Mouse (Mus musculus) intestine, embryonic 16.5 days (tissue): ENCODE measurements around the gene Gm13212. TPM values are rescaled to one million over a fixed set of nuclear protein-coding genes. Genes with fewer than 3 reads are reported as not detected.
"Not testable (repeated sequence)": the region's sequence is repeated elsewhere in the genome, so short reads cannot be mapped to it uniquely, and the experiment has no call there.

Source experiments
- ATAC-seq: fragments of 200-750 bp; cut with Nextera tagmentation; 2 replicates; pipeline ENCODE4 v1.8.0; 2017; ENCODE audit warnings: moderate TSS enrichment, moderate library complexity
- H3K27ac ChIP-seq: fragments of 300-500 bp; sonication (generic); 2 replicates; pipeline ENCODE4 v1.5.1; 2014; ENCODE audit warnings: mild to moderate bottlenecking, low read length
- H3K27me3 ChIP-seq: fragments of 300-500 bp; sonication (generic); replicated peaks from 2 replicates; pipeline ENCODE4 v1.6.1; 2014; ENCODE audit warnings: low read length, control low read depth, mixed read lengths; ENCODE audit not compliant: control insufficient read depth, insufficient read depth
- H3K36me3 ChIP-seq: fragments of 300-500 bp; sonication (generic); 2 replicates; pipeline ENCODE4 v1.6.1; 2014; ENCODE audit warnings: low read length, control low read depth; ENCODE audit not compliant: control insufficient read depth, insufficient read depth
- H3K4me1 ChIP-seq: fragments of 300-500 bp; sonication (generic); 2 replicates; pipeline ENCODE4 v1.6.1; 2014; ENCODE audit warnings: low read length, control low read depth, mixed read lengths; ENCODE audit not compliant: control insufficient read depth, insufficient read depth
- H3K4me2 ChIP-seq: fragments of 300-500 bp; sonication (generic); 2 replicates; pipeline ENCODE4 v1.6.1; 2014; ENCODE audit warnings: low read depth, low read length, control low read depth
- H3K4me3 ChIP-seq: fragments of 300-500 bp; sonication (generic); 2 replicates; pipeline ENCODE4 v1.5.1; 2014; ENCODE audit warnings: mild to moderate bottlenecking, low read length
- H3K9ac ChIP-seq: fragments of 300-500 bp; sonication (generic); 2 replicates; pipeline ENCODE4 v1.6.1; 2014; ENCODE audit warnings: low read depth, low read length
- H3K9me3 ChIP-seq: fragments of 300-500 bp; sonication (generic); 2 replicates; pipeline ENCODE4 v1.6.1; 2016; ENCODE audit warnings: low read length, control low read depth; ENCODE audit not compliant: control insufficient read depth
- WGBS: fragments of 180-500 bp; shearing (Covaris S2); extraction: QIAGEN DNeasy Blood & Tissue Kit; methylation state at CpG from one replicate; pipeline ENCODE4 v1.1.7; 2014; 5-methylcytosine and 5-hydroxymethylcytosine counted together
- polyA plus RNA-seq: library from polyadenylated mRNA; unstranded; fragments of >200 nt; fragmentation: Nextera tagmentation; extraction: Ambion mirVana; gene quantifications from 2 replicates; pipeline ENCODE4 v1.2.1, GENCODE M21; 2015

The Gm13212 gene
- 2.1 and 2.7 TPM in 2 replicates for polyA plus RNA-seq

GRCm38 (mm10) chr4:145585078-145585477 is at the start of gene Gm13212:
Gene Gm13212 (plus strand): TSS chr4:145585166.
- ATAC-seq, result peak; percentile 81
- H3K9ac ChIP-seq, result peak within 1 kb of the TSS; percentile 45; the same call in 1 of the 2 replicates
- not testable (repeated sequence) for H3K27ac ChIP-seq, H3K9me3 ChIP-seq, H3K36me3 ChIP-seq, H3K4me1 ChIP-seq, H3K27me3 ChIP-seq
- WGBS, result 23% methylated on average over 11 of the region's 11 CpGs
- peak within 1 kb of the TSS; percentile 33 for H3K4me3 ChIP-seq
- H3K4me2 ChIP-seq, result peak within 1 kb of the TSS; percentile 32

- H3K4me1 ChIP-seq, H3K9me3 ChIP-seq, H3K27ac ChIP-seq, H3K27me3 ChIP-seq, H3K4me2 ChIP-seq, H3K4me3 ChIP-seq, H3K9ac ChIP-seq, ATAC-seq, H3K36me3 ChIP-seq: not testable (repeated sequence)
- WGBS, result 81% methylated on average over 5 of the region's 5 CpGs
Observed at GRCm38 (mm10) chr4:145543861-145544260, 41.1 kb upstream of the Gm13212 start.

DNA sequence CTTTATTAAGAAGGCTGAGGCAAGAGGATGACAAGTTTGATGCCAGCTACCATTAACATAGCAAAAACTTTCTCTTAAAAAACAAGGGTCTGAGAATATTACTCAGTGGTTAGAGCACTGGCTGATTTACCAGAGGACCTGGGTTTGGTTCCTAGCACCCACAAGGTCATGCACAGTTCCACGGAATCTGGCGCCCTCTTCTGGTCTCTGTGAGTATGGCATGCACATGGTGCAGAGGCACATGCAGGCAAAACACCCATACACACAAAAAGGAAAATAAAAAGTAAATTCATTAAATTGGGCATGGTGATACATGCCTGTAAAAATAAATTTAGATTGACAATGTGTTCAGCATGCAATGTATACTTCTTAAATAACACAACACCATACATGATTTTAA is 39.9 kb upstream of the Gm13212 start:
- not testable (repeated sequence) for H3K4me2 ChIP-seq, H3K4me3 ChIP-seq, H3K9ac ChIP-seq, H3K9me3 ChIP-seq, H3K27me3 ChIP-seq, H3K27ac ChIP-seq, H3K4me1 ChIP-seq, ATAC-seq, H3K36me3 ChIP-seq
- WGBS, result 20% methylated on average over 2 of the region's 2 CpGs

- H3K4me2 ChIP-seq, H3K27me3 ChIP-seq, H3K4me1 ChIP-seq, H3K9me3 ChIP-seq, H3K36me3 ChIP-seq, ATAC-seq, H3K4me3 ChIP-seq, H3K27ac ChIP-seq, H3K9ac ChIP-seq: not testable (repeated sequence)
- 77% methylated on average over 6 of the region's 6 CpGs for WGBS
Observed at GRCm38 (mm10) chr4:145545734-145546349, 39.1 kb upstream of the Gm13212 start.

DNA sequence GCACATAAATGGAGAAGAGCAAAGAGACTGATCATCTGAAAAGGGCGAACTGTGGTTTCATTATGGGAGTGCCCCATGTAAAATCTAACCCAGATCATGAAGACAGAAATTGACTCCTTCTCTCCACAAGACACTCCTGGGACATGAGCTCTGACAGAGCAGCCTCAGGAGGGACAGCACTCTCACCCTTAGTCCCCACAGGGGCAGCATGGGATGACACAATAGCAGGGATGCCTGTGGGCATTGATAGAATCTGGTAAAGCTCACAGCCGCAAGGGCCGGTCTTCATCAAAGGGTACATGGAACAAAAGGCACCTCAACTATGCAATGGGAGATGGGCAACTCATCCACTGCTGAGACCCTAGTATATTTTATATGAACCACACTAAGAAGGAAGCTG is 38.5 kb upstream of the Gm13212 start:
- 89% methylated on average over 3 of the region's 3 CpGs for WGBS
- H3K27ac ChIP-seq, H3K27me3 ChIP-seq, H3K4me1 ChIP-seq, H3K4me2 ChIP-seq, H3K9me3 ChIP-seq, H3K36me3 ChIP-seq, H3K4me3 ChIP-seq, ATAC-seq, H3K9ac ChIP-seq: not testable (repeated sequence)

DNA sequence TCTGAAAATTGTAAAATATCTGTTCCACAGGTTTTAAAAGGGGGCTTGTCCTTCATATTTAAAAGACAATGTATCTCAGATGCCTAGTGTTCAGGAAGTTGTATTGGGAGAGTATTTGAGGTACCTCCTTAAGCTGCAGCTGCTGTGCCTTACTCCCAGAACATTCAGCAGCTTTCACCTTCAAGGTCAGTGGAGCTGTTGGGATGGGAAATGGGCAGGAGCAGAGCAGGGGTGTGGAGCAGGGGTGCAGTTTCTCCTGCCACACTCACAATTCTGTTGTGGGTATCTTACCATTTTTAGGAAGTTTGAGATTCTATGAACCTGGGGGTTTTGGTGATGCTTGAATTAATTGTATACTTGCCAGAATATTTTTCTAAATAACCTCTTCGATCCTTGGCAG is 28.3 kb upstream of the Gm13212 start:
- H3K9ac ChIP-seq, result no peak overlapping the region
- ATAC-seq, result no peak
- 71% methylated on average over 1 of the region's 1 CpGs for WGBS
- no peaks in the 10 kb centered on the region for H3K27me3 ChIP-seq
- H3K9me3 ChIP-seq, result peaks cover 10% of the 10 kb centered on the region
- H3K36me3 ChIP-seq, result no peaks in the 10 kb centered on the region
- no peaks in the 10 kb centered on the region for H3K4me1 ChIP-seq
- no peak overlapping the region for H3K4me2 ChIP-seq
- H3K27ac ChIP-seq, result no peak overlapping the region
- no peak overlapping the region for H3K4me3 ChIP-seq

GRCm38 (mm10) chr4:145559505-145560099 is 25.4 kb upstream of the Gm13212 start:
- WGBS, result 42% methylated on average over 3 of the region's 3 CpGs
- H3K4me1 ChIP-seq, result no peaks in the 10 kb centered on the region
- H3K9ac ChIP-seq, result no peak overlapping the region
- H3K27me3 ChIP-seq, result no peaks in the 10 kb centered on the region
- H3K36me3 ChIP-seq, result no peaks in the 10 kb centered on the region
- no peak overlapping the region for H3K27ac ChIP-seq
- peaks cover 10% of the 10 kb centered on the region for H3K9me3 ChIP-seq
- no peak overlapping the region for H3K4me3 ChIP-seq
- no peak for ATAC-seq
- H3K4me2 ChIP-seq, result no peak overlapping the region

- H3K4me2 ChIP-seq, result no peak overlapping the region
- H3K4me3 ChIP-seq, result no peak overlapping the region
- WGBS, result 75% methylated on average over 3 of the region's 3 CpGs
- H3K9ac ChIP-seq, result no peak overlapping the region
- ATAC-seq, result no peak
- H3K4me1 ChIP-seq, result no peaks in the 10 kb centered on the region
- H3K27ac ChIP-seq, result no peak overlapping the region
- H3K36me3 ChIP-seq, result no peaks in the 10 kb centered on the region
- H3K27me3 ChIP-seq, result no peaks in the 10 kb centered on the region
- H3K9me3 ChIP-seq, result peaks cover 7% of the 10 kb centered on the region
Observed at GRCm38 (mm10) chr4:145564111-145564821, 20.7 kb upstream of the Gm13212 start.

GRCm38 (mm10) chr4:145570461-145570860 is 14.5 kb upstream of the Gm13212 start:
- WGBS, result 89% methylated on average over 6 of the region's 10 CpGs
- not testable (repeated sequence) for ATAC-seq, H3K4me2 ChIP-seq, H3K27me3 ChIP-seq, H3K4me1 ChIP-seq, H3K36me3 ChIP-seq, H3K27ac ChIP-seq, H3K9me3 ChIP-seq, H3K4me3 ChIP-seq, H3K9ac ChIP-seq
